8 mouse cellular contexts compared by ENCODE assay signal in the genomic region with DNA sequence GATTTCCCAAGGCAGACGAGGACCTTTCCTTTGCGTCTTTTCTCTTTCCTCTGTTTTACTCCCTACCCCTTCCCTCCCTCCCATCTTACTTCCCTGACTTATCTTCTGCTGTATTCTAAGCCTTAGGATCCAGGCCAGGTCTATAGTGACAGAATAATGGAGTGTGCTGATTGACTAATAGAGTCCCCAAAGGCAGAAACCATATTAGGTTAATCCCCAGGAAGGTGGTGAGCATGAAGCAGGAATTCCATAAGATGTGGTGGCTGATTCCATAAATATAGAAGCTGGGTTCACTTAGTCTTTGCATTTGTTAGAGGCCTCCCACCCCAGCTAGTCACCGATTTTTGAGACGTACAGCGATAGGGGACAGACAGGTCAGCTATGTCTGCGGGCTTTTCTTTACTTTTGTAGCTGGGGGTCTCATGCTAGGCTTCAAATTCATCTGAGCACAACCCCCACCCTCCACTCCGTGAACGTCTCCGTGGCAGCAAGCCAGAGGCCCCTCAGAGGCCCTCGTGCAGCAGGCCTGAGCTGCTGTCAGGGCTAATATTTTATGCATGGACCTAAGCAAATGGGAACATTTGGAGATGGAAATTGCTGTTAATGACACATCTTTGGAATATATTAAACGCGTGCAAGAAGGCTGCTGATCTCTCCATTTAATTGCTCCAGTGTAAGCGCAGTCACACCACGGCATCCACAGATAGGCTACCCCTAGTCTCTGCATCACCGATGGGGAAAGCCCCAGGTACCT.
DNase-seq lines count a peak whose midpoint lies in the region; ATAC-seq lines count a peak whose summit lies in the region.

No protein-coding gene starts in this region.

- peak; percentile 34 for DNase-seq in embryo, embryonic 11.5 days (ENCODE audit: low read depth, low spot score)
- DNase-seq in embryo, embryonic 10.5 days (ENCODE audit: low spot score), result no peak
- DNase-seq in right cerebral cortex, postnatal 10 days (ENCODE audit: low spot score in 2 of 2), result peak; percentile 23 to 35
- DNase-seq in right cerebral cortex, adult 2 months (ENCODE audit: low spot score in 2 of 2), result no peak
- peak; percentile 10 for DNase-seq in hindlimb bud, embryonic 11.5 days (ENCODE audit: extremely low spot score, low read depth, low spot score)
- peak; percentile 51 for DNase-seq in retina, postnatal 1 day
- DNase-seq in spleen, adult 12 weeks (ENCODE audit: low spot score), result no peak

- ATAC-seq in granulocyte monocyte progenitor cell, adult 5-6 weeks (replicated peaks; ENCODE audit: poor library complexity, severe bottlenecking), result no peak

Comparison
In these comparisons a context has a peak if more than half of its experiments do, and no peak if none do; other contexts are left out.
1. DNase-seq: peak in embryo, embryonic 11.5 days (single experiment), right cerebral cortex, postnatal 10 days (2 of 2), hindlimb bud, embryonic 11.5 days (single experiment) and retina, postnatal 1 day (single experiment); none in embryo, embryonic 10.5 days (single experiment), right cerebral cortex, adult 2 months (0 of 2) and spleen, adult 12 weeks (single experiment).